Mouse (Mus musculus) MN1 (cell line): ENCODE results near the gene Pde4dip.

Experiments
- DNase-seq: peaks from one replicate; pipeline ENCODE4 v3.0.0-alpha.2; 2016; ENCODE audit warnings: low spot score

Pde4dip gene

GRCm38 (mm10) chr3:97686372-97687117, 202.0 kb downstream of the Pde4dip start:
- DNase-seq: no peak

DNA sequence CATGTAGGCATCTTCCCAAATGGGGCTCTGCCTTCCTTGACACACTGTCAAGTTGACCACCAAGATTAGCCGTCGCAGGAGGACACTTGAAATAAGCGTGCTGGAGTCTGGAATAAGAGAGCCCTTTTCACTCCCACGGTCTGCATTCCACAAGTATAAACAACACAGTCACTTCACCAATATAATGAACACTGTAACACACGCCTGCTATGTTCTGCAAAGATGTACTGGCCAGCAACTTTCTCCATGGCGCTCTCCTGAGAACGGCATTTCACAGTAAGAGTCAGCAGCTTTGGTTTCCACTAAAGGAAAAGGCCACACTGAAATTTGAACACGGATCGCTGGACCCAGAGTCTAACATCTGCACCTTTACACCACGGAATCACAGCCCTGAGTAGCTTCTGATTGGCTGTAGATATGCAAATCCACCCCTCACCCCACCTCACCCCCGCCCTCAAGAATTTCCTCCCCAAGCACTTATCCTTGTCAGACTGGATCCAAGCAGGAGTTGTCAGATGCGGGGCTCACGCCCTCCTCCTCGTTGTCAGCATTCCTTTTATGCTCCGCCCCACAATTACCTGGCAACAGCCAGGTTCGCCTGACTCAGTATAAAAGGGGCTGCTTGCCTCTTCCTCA, 204.8 kb downstream of the Pde4dip start:
- DNase-seq: no peak

GRCm38 (mm10) chr3:97682576-97682975, 205.9 kb downstream of the Pde4dip start:
- DNase-seq: no peak

DNA sequence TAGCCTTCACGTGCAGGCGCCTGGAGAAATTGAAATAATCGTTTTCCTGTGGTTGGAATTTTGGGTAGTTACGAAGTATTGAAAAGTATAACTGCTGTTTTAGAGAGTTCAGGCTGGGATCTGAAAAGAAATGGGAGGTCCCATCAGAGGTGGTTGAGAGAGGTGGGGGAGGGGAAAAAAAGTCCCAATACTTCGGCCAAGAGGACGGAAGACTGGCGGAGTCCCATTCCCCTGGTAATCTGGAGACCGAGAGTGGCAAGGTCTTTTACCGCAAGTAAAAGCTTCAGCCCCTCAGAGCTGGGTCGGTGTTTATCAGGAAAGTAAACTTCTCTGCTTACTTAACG, 206.4 kb downstream of the Pde4dip start:
- no peak for DNase-seq

DNA sequence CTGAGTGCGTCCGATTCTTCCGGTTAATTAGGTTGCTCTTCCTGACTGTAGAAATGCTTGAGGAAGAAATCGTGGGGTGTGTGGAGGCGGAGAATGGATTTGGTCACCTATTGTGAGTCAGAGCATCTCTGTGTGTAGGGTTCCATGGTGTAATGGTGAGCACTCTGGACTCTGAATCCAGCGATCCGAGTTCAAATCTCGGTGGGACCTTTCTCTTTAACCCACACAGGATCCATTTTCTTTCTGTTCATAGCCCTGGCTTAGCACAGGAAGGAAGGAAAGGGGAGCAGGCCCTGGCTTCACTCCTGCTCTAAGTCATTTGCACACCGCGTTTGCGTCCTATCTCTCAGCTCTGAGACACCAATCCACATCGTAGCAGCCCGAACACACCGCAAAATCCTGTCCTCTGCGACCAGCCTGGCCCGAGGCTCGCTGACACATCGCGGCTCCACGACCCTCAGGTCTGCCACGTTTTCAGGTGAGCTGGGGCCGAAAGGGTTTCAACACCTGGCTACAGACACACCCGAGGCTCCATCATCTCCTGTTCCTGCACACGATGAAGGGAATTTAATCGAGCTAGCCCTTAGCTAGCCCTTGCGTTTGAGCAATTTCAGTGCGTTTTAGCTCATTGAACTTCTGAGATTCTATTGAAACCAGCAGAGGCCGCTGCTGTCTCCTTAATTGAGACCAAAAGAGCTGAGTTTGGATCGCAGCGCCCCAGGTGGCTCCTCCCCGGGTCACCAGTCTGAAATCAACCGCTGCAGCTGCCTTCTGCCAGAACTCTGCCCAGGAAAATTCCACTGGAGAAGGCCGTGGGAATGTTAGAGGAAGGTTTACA, 207.0 kb downstream of the Pde4dip start:
- DNase-seq: peak; percentile 88

GRCm38 (mm10) chr3:97680631-97681320, 207.7 kb downstream of the Pde4dip start:
- DNase-seq: peak; percentile 79

DNA sequence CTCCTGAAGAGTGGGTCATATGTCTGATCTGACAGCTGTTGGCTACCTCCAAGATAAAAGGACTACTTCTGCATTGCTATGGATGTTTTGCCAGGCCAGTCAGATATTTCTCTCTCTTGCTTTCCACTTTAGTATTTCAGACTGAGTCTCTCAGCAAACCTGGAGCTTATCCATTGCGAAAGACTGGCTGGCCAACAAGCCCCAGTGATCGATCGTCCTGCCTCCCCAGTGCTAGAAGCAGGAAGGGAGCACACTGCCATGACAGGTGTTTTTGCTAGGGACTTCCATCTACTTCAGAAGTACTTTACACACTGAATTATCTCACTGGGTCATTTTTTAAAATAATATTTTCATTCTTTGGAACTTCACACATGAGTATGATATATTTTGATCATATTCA, 210.1 kb downstream of the Pde4dip start:
- DNase-seq: no peak

GRCm38 (mm10) chr3:97676126-97676525, 212.4 kb downstream of the Pde4dip start:
- no peak for DNase-seq

DNA sequence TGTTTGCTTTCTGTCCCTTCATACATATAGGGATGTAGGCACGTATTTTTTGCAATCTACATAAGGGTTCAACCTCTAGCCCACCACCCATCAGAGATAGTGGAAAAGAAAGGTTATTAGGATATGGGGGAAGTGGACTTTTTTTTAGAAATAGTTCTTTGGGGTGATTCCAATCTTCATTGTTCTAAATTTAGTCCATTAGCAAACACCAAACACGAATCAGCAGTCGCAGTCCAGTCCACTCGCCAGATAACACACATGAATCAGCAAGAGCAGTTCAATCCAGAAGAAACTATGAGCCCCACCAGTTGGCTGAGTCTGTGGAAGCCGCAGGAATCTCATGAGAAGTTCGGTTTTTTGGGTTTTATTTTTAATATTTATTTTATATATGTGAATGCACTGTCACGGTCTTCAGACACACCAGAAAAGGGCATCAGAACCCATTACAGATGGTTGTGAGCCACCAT, 213.8 kb downstream of the Pde4dip start, which contains the start of gene Gm17651:
Gene Gm17651 (minus strand): TSS at position 51 of the 467 bp plus-strand sequence.
- DNase-seq: no peak

DNA sequence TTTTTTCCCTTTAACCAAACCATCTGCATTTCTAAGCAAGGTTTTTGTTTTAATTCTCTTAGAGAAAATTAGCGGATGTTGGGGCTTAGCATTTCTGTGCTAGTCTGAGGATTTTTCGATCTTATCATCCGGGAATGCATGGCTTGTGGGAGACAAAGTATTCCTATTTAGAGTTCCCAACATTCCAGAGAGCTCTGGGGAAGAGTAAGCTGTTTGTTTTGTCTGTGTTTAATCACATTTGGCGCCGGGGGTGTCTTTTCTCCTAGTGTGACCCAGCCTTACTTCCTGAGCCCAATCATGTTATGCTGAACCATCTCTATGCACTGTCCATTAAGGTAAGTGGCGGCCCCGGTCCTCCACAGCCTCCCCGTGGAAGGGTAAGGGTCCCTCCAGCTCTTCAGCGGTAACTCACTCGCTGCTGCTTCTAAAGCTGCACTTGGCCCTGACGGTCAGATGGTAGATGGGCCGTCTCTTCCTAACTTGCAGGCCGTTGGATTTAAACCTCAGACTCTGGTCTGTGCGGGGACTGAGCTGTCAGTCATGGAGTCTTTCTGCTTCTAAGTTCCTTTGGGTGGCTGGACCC, 221.3 kb downstream of the Pde4dip start:
- DNase-seq: no peak

DNA sequence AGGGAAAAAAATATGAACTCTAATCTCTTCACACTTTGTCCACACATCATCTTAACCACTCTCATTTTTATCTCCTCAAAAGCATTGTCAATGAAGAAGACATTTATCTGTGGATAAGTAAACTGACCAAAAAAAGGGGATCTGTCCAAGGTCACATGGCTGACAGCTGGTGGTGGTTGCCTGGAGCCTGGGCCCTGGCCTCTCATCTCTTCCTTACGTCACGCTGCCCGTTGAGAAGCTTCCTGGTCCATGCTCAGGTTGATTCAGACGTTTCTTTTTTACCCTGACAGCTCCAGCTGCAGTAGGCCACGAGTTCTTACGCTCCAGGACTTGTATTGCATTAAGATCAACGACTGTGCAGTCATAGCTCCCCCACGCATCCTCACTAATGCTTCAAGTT, 222.4 kb downstream of the Pde4dip start:
- no peak for DNase-seq

- DNase-seq: no peak
These were observed 223.0 kb downstream of the Pde4dip start for GRCm38 (mm10) chr3:97665525-97665924.

GRCm38 (mm10) chr3:97661206-97661605, 227.3 kb downstream of the Pde4dip start:
- no peak for DNase-seq

DNA sequence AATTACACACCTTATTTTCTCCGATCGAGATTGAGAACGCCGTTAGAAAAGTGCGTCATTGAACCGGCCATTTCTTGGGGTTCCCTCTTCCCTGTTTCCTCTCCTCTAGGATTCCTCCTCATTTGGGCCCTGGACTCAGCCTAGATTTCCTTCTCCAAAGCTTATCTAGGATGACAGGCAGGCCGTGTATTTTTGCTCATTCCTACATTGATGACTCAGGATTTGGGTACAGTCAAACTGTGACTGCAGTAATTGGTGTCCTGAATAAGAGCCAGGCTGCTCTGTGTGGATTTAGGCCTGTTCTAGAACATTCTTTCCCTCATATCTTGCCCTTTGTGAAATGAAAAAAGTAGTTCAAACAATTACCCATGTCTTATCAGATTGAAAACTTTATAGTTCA, 228.8 kb downstream of the Pde4dip start:
- DNase-seq: no peak

GRCm38 (mm10) chr3:97658426-97659193, 229.9 kb downstream of the Pde4dip start:
- no peak for DNase-seq

DNA sequence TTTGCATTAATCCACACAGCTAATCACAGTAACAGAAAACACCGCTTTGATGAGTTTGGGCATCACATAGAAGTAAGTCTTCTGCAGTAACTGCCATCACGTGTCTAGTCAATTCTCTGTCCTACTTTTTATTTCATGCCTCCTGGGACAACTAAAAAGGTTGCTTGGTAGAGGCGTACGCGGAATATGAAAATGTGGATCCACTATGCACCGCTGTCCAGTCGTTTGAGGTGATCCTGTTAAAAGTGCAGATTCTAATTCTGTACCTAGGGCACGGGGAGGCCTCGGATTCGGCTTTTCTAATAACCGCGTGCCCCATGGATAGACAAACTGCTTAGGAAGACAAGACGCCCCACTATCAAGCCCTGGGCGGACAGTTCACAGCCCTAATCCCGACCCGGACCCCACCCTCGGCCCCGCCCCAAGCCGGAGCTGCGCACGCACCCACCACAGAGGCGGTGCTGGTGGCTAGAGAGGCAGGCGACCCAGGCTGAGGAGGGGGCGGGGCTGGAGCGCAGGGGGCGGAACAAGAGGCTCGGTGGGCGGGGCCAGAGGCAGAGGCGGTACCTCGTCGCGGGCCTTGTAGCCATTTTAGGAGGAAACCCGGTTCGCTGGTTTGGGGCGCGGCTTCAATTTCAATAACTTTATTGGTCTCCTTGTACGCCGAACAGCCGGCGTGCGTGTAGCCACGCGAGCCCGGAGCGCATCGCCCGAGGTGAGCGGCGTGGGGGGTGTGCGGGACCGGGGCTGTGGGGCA, 230.7 kb downstream of the Pde4dip start, which contains the start of gene Prkab2:
Gene Prkab2 (plus strand): TSS at position 539 of the 757 bp plus-strand sequence.
- peak; percentile 98 for DNase-seq

DNA sequence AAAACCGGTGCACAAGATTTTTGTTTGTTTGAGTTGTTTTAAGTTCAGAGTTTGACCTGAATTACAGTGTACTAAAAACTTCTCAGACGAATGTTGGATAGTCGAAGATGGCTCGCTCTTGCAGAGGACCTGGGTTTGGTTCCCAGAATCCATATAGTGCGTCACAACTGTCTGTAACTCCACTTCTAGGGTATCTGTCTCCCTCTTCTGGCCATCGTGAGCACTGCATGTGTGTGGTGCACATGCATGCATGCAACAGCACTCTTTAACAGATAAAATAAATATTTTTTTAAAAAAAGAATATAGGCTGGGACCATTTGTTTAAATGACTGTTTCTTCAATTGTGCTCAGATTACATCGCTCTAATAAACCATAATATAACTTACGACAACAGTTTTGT, 233.6 kb downstream of the Pde4dip start:
- DNase-seq: peak; percentile 14

- DNase-seq: no peak
These were observed 234.7 kb downstream of the Pde4dip start for GRCm38 (mm10) chr3:97653781-97654180.

DNA sequence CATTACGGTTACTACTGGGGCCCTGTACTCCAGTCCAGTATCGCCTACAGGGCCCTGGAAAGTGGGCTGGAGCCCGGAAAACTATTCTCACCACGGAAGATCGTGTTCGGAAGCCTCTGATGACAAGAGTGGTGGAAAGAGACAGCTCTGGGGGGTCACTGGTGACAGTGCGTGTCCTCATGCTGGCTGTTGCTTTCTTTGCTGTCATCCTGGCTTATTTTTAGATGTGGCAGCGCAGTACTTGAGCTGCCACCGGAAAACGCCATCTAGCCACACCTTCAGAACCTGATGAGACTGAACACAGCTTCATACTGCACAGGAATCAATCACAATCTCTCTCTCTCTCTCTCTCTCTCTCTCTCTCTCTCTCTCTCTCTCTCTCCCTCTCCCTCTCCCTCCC, 236.9 kb downstream of the Pde4dip start:
- DNase-seq: no peak

GRCm38 (mm10) chr3:97649469-97649868, 239.0 kb downstream of the Pde4dip start:
- DNase-seq: no peak
